Mouse (Mus musculus): ENCODE results near the gene Fgb. TPM values are rescaled to one million over a fixed set of nuclear protein-coding genes. Genes with fewer than 3 reads are reported as not detected.

Gene Fgb
- polyA plus RNA-seq, 1 experiment from 2014 or later: not detected

GRCm38 (mm10) chr3:83053126-83053525, 3.5 kb upstream of the Fgb start:
- 93% methylated on average over 7 of the region's 7 CpGs for WGBS
- Histone ChIP-seq H3K9me3 (replicated peaks) (no peaks in the 10 kb centered on the region), H3K27me3 (ENCODE audit: low read depth, poor library complexity, severe bottlenecking) (no peaks in the 10 kb centered on the region), H3K36me3 (peaks cover 15% of the 10 kb centered on the region), H3K4me3 (no peak overlapping the region), H3K27ac (no peak overlapping the region), H3K4me1 (peaks cover 7% of the 10 kb centered on the region)
- DNase-seq (ENCODE audit: low spot score): no peak

DNA sequence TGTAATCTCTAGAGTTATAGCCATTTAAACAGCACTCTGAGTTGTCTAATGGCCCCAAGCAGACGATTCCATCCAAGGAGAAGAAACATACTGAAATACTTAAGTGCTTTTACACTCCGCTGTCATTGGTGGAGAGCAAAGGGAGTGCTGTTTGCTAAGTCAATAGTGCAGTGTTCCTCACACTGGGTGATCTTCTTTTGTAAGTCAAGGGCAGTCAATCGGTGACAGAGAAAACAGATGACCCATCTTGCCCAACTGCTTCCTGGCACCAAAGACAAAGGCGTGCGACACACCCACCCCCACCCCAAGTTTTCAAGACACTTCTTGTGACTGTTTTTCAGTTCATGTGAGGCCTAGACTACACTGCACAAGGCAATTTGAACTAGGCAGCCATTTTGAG, 2.4 kb upstream of the Fgb start:
- Histone ChIP-seq H3K4me1 (peaks cover 7% of the 10 kb centered on the region), H3K9me3 (replicated peaks) (no peaks in the 10 kb centered on the region), H3K27ac (no peak overlapping the region), H3K36me3 (peaks cover 5% of the 10 kb centered on the region), H3K4me3 (no peak overlapping the region), H3K27me3 (ENCODE audit: low read depth, poor library complexity, severe bottlenecking) (no peaks in the 10 kb centered on the region)
- DNase-seq (ENCODE audit: low spot score): no peak
- WGBS: 88% methylated on average over 5 of the region's 5 CpGs

GRCm38 (mm10) chr3:83050661-83051060, 998 bp upstream of the Fgb start:
- no peaks in the 10 kb centered on the region for H3K4me1 ChIP-seq
- DNase-seq (ENCODE audit: low spot score): no peak
- H3K27ac ChIP-seq: no peak overlapping the region
- H3K4me3 ChIP-seq: no peak overlapping the region
- WGBS: 87% methylated on average over 5 of the region's 5 CpGs
- no peaks in the 10 kb centered on the region for H3K36me3 ChIP-seq
- H3K27me3 ChIP-seq (ENCODE audit: low read depth, poor library complexity, severe bottlenecking): no peaks in the 10 kb centered on the region
- no peaks in the 10 kb centered on the region for H3K9me3 ChIP-seq (replicated peaks)

DNA sequence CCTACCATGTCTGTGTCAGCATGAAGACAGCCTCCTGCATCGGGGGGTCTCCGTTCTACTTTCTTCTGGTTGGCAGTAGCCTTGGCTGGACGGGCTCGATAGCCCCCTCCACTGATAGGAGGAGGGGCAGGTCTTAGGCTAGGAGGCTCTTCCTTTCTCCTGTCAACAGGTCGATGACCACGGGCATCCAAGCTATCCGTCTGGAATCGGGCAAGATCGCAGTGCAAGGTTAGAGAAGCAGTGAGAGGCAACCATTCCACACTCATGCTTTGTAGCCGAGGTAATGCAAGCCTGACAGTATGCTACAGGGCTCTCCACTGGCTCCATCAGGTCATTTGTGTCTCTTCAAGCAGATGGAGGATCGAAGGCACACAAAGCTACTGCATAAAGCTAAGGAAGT, 3.0 kb downstream of the Fgb start:
- Histone ChIP-seq H3K9me3 (replicated peaks) (no peaks in the 10 kb centered on the region), H3K4me1 (no peaks in the 10 kb centered on the region), H3K27ac (no peak overlapping the region), H3K27me3 (ENCODE audit: low read depth, poor library complexity, severe bottlenecking) (no peaks in the 10 kb centered on the region), H3K4me3 (no peak overlapping the region), H3K36me3 (no peaks in the 10 kb centered on the region)
- 90% methylated on average over 11 of the region's 11 CpGs for WGBS
- DNase-seq (ENCODE audit: low spot score): no peak

DNA sequence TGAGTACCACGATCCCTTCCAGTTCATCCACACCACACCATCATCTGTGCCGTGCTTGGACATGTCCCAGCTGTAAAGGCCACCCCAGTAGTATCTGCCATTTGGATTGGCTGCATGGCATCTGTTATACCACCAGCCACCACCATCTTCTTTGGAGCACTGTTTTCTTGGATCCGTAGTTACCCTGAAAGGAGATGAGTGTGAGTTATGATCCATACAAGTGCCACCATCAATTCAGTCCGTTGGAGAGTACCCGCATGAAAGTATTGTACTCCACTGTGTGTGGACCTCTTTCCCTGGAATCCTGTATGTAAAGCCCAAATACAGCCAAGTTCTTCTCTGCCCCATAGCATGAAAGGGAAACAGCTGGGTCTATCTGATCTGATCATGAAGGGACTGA, 7.2 kb downstream of the Fgb start:
- no peaks in the 10 kb centered on the region for H3K27me3 ChIP-seq (ENCODE audit: low read depth, poor library complexity, severe bottlenecking)

GRCm38 (mm10) chr3:83039666-83040065, 10.0 kb downstream of the Fgb start:
- Histone ChIP-seq H3K4me3 (no peak overlapping the region), H3K4me1 (no peaks in the 10 kb centered on the region), H3K27ac (no peak overlapping the region), H3K36me3 (no peaks in the 10 kb centered on the region), H3K9me3 (replicated peaks) (no peaks in the 10 kb centered on the region), H3K27me3 (ENCODE audit: low read depth, poor library complexity, severe bottlenecking) (no peaks in the 10 kb centered on the region)
- WGBS: 82% methylated on average over 4 of the region's 4 CpGs
- DNase-seq (ENCODE audit: low spot score): no peak

More for the DNA sequence above, 7.2 kb downstream of the Fgb start:
- 91% methylated on average over 5 of the region's 5 CpGs for WGBS
- no peaks in the 10 kb centered on the region for H3K9me3 ChIP-seq (replicated peaks)
- no peak for DNase-seq (ENCODE audit: low spot score)
- H3K36me3 ChIP-seq: no peaks in the 10 kb centered on the region
- H3K27ac ChIP-seq: no peak overlapping the region
- no peaks in the 10 kb centered on the region for H3K4me1 ChIP-seq
- H3K4me3 ChIP-seq: no peak overlapping the region

DNA sequence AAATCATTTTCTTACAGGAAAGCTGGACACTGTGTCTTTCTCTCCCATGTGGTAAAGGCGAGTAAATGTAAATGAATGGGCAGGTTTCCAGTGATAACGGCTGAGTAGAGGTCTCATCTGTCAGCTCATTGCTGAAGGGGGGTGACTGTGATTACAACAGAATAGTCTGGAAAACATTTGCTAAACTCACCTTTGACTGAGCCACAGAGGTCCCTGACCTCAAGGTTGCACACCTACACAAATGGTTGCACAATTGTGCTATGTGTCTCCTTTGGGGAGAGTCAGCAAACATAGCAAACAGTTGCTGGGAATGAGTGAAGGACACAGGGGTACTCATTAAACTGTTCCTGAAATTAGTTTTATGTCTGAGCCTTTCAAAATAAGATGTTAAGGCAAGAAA, 10.8 kb downstream of the Fgb start:
- H3K4me3 ChIP-seq: no peak overlapping the region
- no peak for DNase-seq (ENCODE audit: low spot score)
- WGBS: 80% methylated on average over 2 of the region's 2 CpGs
- H3K27me3 ChIP-seq (ENCODE audit: low read depth, poor library complexity, severe bottlenecking): no peaks in the 10 kb centered on the region
- no peak overlapping the region for H3K27ac ChIP-seq
- no peaks in the 10 kb centered on the region for H3K9me3 ChIP-seq (replicated peaks)
- H3K4me1 ChIP-seq: no peaks in the 10 kb centered on the region
- no peaks in the 10 kb centered on the region for H3K36me3 ChIP-seq

GRCm38 (mm10) chr3:83033801-83034200, 15.9 kb downstream of the Fgb start:
- Histone ChIP-seq H3K27ac (no peak overlapping the region), H3K4me3 (no peak overlapping the region), H3K9me3 (replicated peaks) (no peaks in the 10 kb centered on the region), H3K4me1 (peaks cover 6% of the 10 kb centered on the region; the same call in 1 of the 2 replicates), H3K36me3 (no peaks in the 10 kb centered on the region), H3K27me3 (ENCODE audit: low read depth, poor library complexity, severe bottlenecking) (no peaks in the 10 kb centered on the region)
- DNase-seq (ENCODE audit: low spot score): no peak
- WGBS: 83% methylated on average over 8 of the region's 8 CpGs

DNA sequence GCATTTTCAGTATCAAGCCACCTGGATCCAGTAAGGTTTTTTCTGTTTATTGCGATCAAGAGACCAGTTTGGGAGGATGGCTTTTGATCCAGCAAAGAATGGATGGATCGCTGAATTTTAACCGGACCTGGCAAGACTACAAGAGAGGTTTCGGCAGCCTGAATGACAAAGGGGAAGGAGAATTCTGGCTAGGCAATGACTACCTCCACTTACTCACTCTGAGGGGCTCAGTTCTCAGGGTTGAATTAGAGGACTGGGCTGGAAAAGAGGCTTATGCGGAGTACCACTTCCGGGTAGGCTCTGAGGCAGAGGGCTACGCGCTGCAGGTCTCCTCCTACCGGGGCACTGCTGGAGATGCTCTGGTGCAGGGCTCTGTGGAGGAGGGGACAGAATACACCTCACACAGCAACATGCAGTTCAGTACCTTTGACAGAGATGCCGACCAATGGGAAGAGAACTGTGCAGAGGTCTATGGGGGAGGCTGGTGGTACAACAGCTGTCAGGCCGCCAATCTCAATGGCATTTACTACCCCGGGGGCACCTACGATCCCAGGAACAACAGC, 16.8 kb downstream of the Fgb start:
- H3K4me3 ChIP-seq: no peak overlapping the region
- 54% methylated on average over 13 of the region's 13 CpGs for WGBS
- no peak for DNase-seq (ENCODE audit: low spot score)

GRCm38 (mm10) chr3:83030331-83030730, 19.3 kb downstream of the Fgb start:
- 88% methylated on average over 4 of the region's 4 CpGs for WGBS
- Histone ChIP-seq H3K27ac (no peak overlapping the region), H3K36me3 (no peaks in the 10 kb centered on the region), H3K4me3 (no peak overlapping the region), H3K27me3 (ENCODE audit: low read depth, poor library complexity, severe bottlenecking) (no peaks in the 10 kb centered on the region), H3K9me3 (replicated peaks) (no peaks in the 10 kb centered on the region), H3K4me1 (peaks cover 6% of the 10 kb centered on the region; the same call in 1 of the 2 replicates)
- no peak for DNase-seq (ENCODE audit: low spot score)

More for the DNA sequence above, 16.8 kb downstream of the Fgb start:
- no peak overlapping the region for H3K27ac ChIP-seq
- H3K36me3 ChIP-seq: no peaks in the 10 kb centered on the region
- peaks cover 6% of the 10 kb centered on the region; the same call in 1 of the 2 replicates for H3K4me1 ChIP-seq
- H3K9me3 ChIP-seq (replicated peaks): no peaks in the 10 kb centered on the region
- no peaks in the 10 kb centered on the region for H3K27me3 ChIP-seq (ENCODE audit: low read depth, poor library complexity, severe bottlenecking)

DNA sequence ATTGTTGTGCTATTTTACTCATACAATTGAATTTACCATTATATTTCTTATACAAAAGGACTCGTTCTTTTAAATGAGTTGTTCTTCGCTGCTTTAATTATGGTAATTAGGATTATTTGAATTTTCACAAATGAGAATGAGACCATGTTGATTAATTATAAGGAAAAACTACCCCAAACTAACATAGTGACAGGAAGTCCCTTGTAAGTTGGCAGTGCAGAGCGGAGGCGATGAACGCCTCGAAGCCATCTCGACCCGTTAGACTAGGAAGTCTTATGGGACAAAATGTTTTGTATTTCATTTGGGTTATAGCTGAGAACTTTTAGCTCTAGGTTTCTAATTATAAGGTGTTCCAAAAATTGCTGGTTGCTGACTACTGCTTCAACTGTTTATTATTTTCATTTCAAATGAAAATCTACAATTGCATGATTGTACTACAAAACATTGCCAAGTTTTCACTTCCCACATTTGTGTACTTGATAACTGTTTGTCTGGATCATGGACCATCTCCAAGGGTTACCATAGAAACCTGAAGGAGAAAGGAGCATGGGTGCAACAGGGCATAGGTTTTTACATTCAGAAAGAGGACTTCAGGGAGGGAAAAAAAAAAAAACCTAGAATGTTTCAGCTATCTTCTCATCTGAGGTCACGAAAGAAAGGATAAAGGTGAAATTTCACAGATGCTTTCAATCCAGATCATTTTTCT, 22.0 kb downstream of the Fgb start:
- DNase-seq (ENCODE audit: low spot score): no peak
- H3K9me3 ChIP-seq (replicated peaks): no peaks in the 10 kb centered on the region
- H3K36me3 ChIP-seq: no peaks in the 10 kb centered on the region
- 0 out of 2 replicates have a peak, but pooled peaks cover under 1% of the 10 kb centered on the region for H3K4me1 ChIP-seq
- 94% methylated on average over 9 of the region's 9 CpGs for WGBS
- no peak overlapping the region for H3K27ac ChIP-seq
- no peaks in the 10 kb centered on the region for H3K27me3 ChIP-seq (ENCODE audit: low read depth, poor library complexity, severe bottlenecking)
- H3K4me3 ChIP-seq: no peak overlapping the region

DNA sequence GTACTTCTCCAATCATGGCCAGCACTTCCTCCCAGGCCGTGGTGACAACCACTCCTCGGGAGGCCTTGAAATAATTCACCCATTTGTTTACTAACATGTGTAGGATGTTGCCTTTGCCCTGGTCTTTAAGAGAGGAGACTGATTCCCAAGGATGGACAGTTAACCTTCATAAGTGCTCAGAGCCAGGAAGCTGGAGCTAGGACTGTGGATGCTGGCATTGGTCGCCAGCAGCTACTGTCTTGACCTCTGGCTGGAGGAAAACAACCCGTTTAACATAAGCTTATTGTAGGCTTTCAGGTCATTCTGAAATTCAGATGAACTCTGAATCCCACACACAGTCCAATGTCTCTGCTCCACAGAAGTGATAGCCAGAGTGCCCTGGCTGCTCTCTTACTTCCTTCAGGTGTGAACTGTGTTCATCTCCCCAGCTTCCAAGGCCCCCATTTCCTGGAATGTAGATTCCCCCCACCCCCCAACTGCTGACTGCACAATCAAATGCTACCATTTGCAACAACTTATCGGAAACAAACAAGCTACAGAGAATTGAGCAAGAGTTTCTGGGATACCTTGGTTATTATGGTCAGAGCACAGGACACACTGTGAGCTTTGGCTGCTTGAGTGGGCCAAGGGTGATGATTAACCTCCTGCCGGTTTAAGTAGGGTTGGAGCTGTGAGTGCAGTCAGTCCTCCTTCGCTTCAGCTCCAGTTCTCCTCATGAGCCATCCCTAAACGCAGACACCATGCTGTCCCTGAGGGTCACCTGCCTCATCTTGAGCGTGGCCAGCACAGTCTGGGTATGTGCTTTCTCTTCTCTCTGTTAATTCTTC, 24.0 kb downstream of the Fgb start, which contains the start of gene Fga:
Gene Fga, plus strand, starts transcription at position 602 of the 827 bp plus-strand sequence.
- Histone ChIP-seq H3K4me3 (no peak within 1 kb of the TSS), H3K9me3 (replicated peaks) (no peaks in the 10 kb centered on the region), H3K36me3 (no peaks in the 10 kb centered on the region), H3K4me1 (no peaks in the 10 kb centered on the region), H3K27me3 (ENCODE audit: low read depth, poor library complexity, severe bottlenecking) (no peaks in the 10 kb centered on the region), H3K27ac (no peak within 1 kb of the TSS)
- 83% methylated on average over 9 of the region's 9 CpGs for WGBS
- no peak for DNase-seq (ENCODE audit: low spot score)

DNA sequence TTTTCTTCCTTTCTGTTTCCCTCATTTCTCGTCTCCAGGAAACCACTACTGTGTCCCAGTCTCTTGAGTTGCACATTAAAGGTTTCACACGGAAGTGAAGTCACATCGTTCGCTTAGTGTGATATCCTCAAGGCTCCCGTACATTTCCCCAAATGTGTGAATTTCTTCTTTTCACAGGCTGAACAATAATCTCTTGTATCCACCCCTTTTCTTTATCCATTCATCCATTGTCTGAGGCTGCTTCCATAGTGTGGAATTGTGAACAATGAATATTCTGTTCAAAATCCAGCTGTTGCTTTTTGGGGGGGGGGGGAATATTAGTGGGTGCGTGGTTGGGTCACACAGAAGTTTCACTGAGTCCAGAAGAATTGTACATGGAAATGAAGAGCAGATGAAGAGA, 24.6 kb downstream of the Fgb start:
- H3K27ac ChIP-seq: no peak overlapping the region
- H3K36me3 ChIP-seq: no peaks in the 10 kb centered on the region
- WGBS: 90% methylated on average over 6 of the region's 6 CpGs
- no peaks in the 10 kb centered on the region for H3K9me3 ChIP-seq (replicated peaks)
- H3K4me1 ChIP-seq: no peaks in the 10 kb centered on the region
- H3K4me3 ChIP-seq: no peak overlapping the region
- no peaks in the 10 kb centered on the region for H3K27me3 ChIP-seq (ENCODE audit: low read depth, poor library complexity, severe bottlenecking)
- DNase-seq (ENCODE audit: low spot score): no peak

Measured in limb, embryonic 10.5 days (tissue).